Mouse (Mus musculus) MEL (cell line): ENCODE data around the gene Pdgfra. TPM values are rescaled to one million over a fixed set of nuclear protein-coding genes. Genes with fewer than 3 reads are reported as not detected.

Source experiments
- DNase-seq: peaks from one replicate; pipeline ENCODE4 v3.0.0; 2011; ENCODE audit warnings: low read depth, low spot score
- H3K27ac ChIP-seq: 2 replicates; pipeline ENCODE4 v1.5.1; 2012; ENCODE audit warnings: low read depth, mild to moderate bottlenecking, control low read depth, low read length, moderate library complexity; ENCODE audit not compliant: control insufficient read depth
- H3K27me3 ChIP-seq, 2 experiments: fragments of 150-350 bp in 1 of 2; sonication (generic) in 1 of 2; 2 replicates each; pipeline ENCODE4 v1.6.1; 2012; ENCODE audit warnings: low read length in 2 of 2, mild to moderate bottlenecking in 2 of 2, improper control_type of control experiment in 1 of 2, moderate library complexity in 1 of 2; ENCODE audit not compliant: insufficient read depth in 2 of 2, control insufficient read depth in 1 of 2
- H3K36me3 ChIP-seq, 2 experiments: 2 replicates each; pipeline ENCODE4 v1.6.1; 2012 to 2014; ENCODE audit warnings: low read length in 2 of 2, improper control_type of control experiment in 1 of 2, inconsistent platforms in 1 of 2, mild to moderate bottlenecking in 1 of 2; ENCODE audit not compliant: insufficient read depth in 2 of 2, control insufficient read depth in 1 of 2
- H3K4me1 ChIP-seq, 2 experiments: fragments of 150-350 bp in 1 of 2; sonication (generic) in 1 of 2; 2 replicates each; pipeline ENCODE4 v1.6.1; 2012; ENCODE audit warnings: low read length in 2 of 2, improper control_type of control experiment in 1 of 2, mild to moderate bottlenecking in 1 of 2; ENCODE audit not compliant: insufficient read depth in 2 of 2, control insufficient read depth in 1 of 2
- H3K4me3 ChIP-seq, 2 experiments: fragments of 150-350 bp in 1 of 2; sonication (generic) in 1 of 2; 2 replicates each; pipeline ENCODE4 v1.5.1; 2012; ENCODE audit warnings: low read depth in 2 of 2, low read length in 2 of 2, mild to moderate bottlenecking in 2 of 2, moderate library complexity in 2 of 2, control low read depth in 1 of 2, improper control_type of control experiment in 1 of 2; ENCODE audit not compliant: control insufficient read depth in 1 of 2, insufficient read depth in 1 of 2
- H3K79me2 ChIP-seq: 2 replicates; pipeline ENCODE4 v1.6.1; 2012; ENCODE audit warnings: mild to moderate bottlenecking, low read length, moderate library complexity; ENCODE audit not compliant: control insufficient read depth, poor library complexity, insufficient read depth
- H3K9ac ChIP-seq: 2 replicates; pipeline ENCODE4 v1.6.1; 2012; ENCODE audit warnings: low read depth, mild to moderate bottlenecking, control low read depth, low read length, moderate library complexity; ENCODE audit not compliant: control insufficient read depth, poor library complexity, severe bottlenecking
- H3K9me3 ChIP-seq: fragments of 150-350 bp; sonication (generic); replicated peaks from 2 replicates; pipeline ENCODE4 v1.6.1; 2012; ENCODE audit warnings: mild to moderate bottlenecking, low read length, improper control_type of control experiment, moderate library complexity; ENCODE audit not compliant: insufficient read depth
- BHLHE40 ChIP-seq: IDR thresholded peaks from 2 replicates; pipeline ENCODE4 v1.6.1; 2012; ENCODE audit warnings: low read depth, mild to moderate bottlenecking, inconsistent platforms, low read length, improper control_type of control experiment, borderline replicate concordance
- CHD1 ChIP-seq: IDR thresholded peaks from 2 replicates; pipeline ENCODE4 v1.6.1; 2012; ENCODE audit warnings: low read depth, mild to moderate bottlenecking, inconsistent platforms, low read length, improper control_type of control experiment
- CHD2 ChIP-seq: IDR thresholded peaks from 2 replicates; pipeline ENCODE4 v1.6.1; 2011; ENCODE audit warnings: low read length, improper control_type of control experiment
- CTCF ChIP-seq, 3 experiments: IDR thresholded peaks in 2 of 3; conservative IDR thresholded peaks in 1 of 3; 2 replicates each; pipeline ENCODE4 v1.5.1; 2011 to 2012; ENCODE audit warnings: low read length in 3 of 3, low read depth in 2 of 3, mild to moderate bottlenecking in 2 of 3, improper control_type of control experiment in 1 of 3, inconsistent platforms in 1 of 3, mixed read lengths in 1 of 3, moderate library complexity in 1 of 3; ENCODE audit not compliant: control insufficient read depth in 1 of 3, insufficient read depth in 1 of 3, poor library complexity in 1 of 3, severe bottlenecking in 1 of 3
- E2F4 ChIP-seq: IDR thresholded peaks from 2 replicates; pipeline ENCODE4 v1.6.1; 2011; ENCODE audit warnings: low read depth, low read length, improper control_type of control experiment, borderline replicate concordance
- ELF1 ChIP-seq: IDR thresholded peaks from 2 replicates; pipeline ENCODE4 v1.6.1; 2014; ENCODE audit warnings: low read depth, mild to moderate bottlenecking, inconsistent platforms, low read length, improper control_type of control experiment, moderate library complexity
- EP300 ChIP-seq, 2 experiments: IDR thresholded peaks; 2 replicates each; pipeline ENCODE4 v1.6.1; 2011; ENCODE audit warnings: improper control_type of control experiment in 2 of 2, low read length in 2 of 2, low read depth in 1 of 2, mild to moderate bottlenecking in 1 of 2
- ETS1 ChIP-seq: IDR thresholded peaks from 2 replicates; pipeline ENCODE4 v1.6.1; 2012; ENCODE audit warnings: low read depth, mild to moderate bottlenecking, inconsistent platforms, low read length, improper control_type of control experiment, moderate library complexity
- GABPA ChIP-seq: IDR thresholded peaks from 2 replicates; pipeline ENCODE4 v1.6.1; 2012; ENCODE audit warnings: low read depth, mild to moderate bottlenecking, inconsistent platforms, low read length, improper control_type of control experiment, moderate library complexity
- GATA1 ChIP-seq: IDR thresholded peaks from 2 replicates; pipeline ENCODE4 v1.6.1; 2011; ENCODE audit warnings: low read depth, low read length, improper control_type of control experiment
- MAX ChIP-seq: IDR thresholded peaks from 2 replicates; pipeline ENCODE4 v1.6.1; 2011; ENCODE audit warnings: low read length, improper control_type of control experiment
- MAZ ChIP-seq: IDR thresholded peaks from 2 replicates; pipeline ENCODE4 v1.6.1; 2012; ENCODE audit warnings: low read depth, mild to moderate bottlenecking, inconsistent platforms, low read length, improper control_type of control experiment
- MEF2A ChIP-seq: IDR thresholded peaks from 2 replicates; pipeline ENCODE4 v1.6.1; 2014; ENCODE audit warnings: low read depth, mild to moderate bottlenecking, inconsistent platforms, low read length, improper control_type of control experiment; ENCODE audit not compliant: poor library complexity, insufficient replicate concordance, severe bottlenecking; ENCODE audit errors: extremely low read depth
- MYC ChIP-seq: IDR thresholded peaks from 2 replicates; pipeline ENCODE4 v1.6.1; 2011; ENCODE audit warnings: low read depth, mild to moderate bottlenecking, low read length, improper control_type of control experiment, moderate library complexity
- NELFE ChIP-seq: IDR thresholded peaks from 2 replicates; pipeline ENCODE4 v1.6.1; 2011; ENCODE audit warnings: low read depth, low read length, improper control_type of control experiment
- NRF1 ChIP-seq: IDR thresholded peaks from 2 replicates; pipeline ENCODE4 v1.6.1; 2014; ENCODE audit warnings: low read depth, mild to moderate bottlenecking, inconsistent platforms, low read length, improper control_type of control experiment, moderate library complexity; ENCODE audit not compliant: poor library complexity, insufficient read depth, severe bottlenecking
- POLR2A ChIP-seq, 2 experiments: IDR thresholded peaks; 2 replicates each; pipeline ENCODE4 v1.6.1; 2011 to 2012; ENCODE audit warnings: low read length in 2 of 2, mild to moderate bottlenecking in 2 of 2, control low read depth in 1 of 2, improper control_type of control experiment in 1 of 2, low read depth in 1 of 2, moderate library complexity in 1 of 2; ENCODE audit not compliant: control insufficient read depth in 1 of 2, insufficient read depth in 1 of 2, poor library complexity in 1 of 2
- POLR2AphosphoS5 ChIP-seq: IDR thresholded peaks from 2 replicates; pipeline ENCODE4 v1.6.1; 2012; ENCODE audit warnings: low read depth, borderline replicate concordance, mild to moderate bottlenecking, inconsistent platforms, low read length, moderate library complexity, mixed read lengths
- RAD21 ChIP-seq: IDR thresholded peaks from 2 replicates; pipeline ENCODE4 v1.6.1; 2011; ENCODE audit warnings: mild to moderate bottlenecking, low read depth, low read length, improper control_type of control experiment
- SIN3A ChIP-seq: IDR thresholded peaks from 2 replicates; pipeline ENCODE4 v1.6.1; 2012; ENCODE audit warnings: low read length, improper control_type of control experiment, inconsistent platforms
- SMC3 ChIP-seq: IDR thresholded peaks from 2 replicates; pipeline ENCODE4 v1.6.1; 2011; ENCODE audit warnings: low read depth, low read length, improper control_type of control experiment
- TAL1 ChIP-seq: IDR thresholded peaks from 2 replicates; pipeline ENCODE4 v1.6.1; 2012; ENCODE audit warnings: mild to moderate bottlenecking, inconsistent platforms, low read length, moderate library complexity, mixed read lengths
- TBP ChIP-seq: IDR thresholded peaks from 2 replicates; pipeline ENCODE4 v1.8.0; 2011; ENCODE audit warnings: low read depth, low read length, improper control_type of control experiment
- UBTF ChIP-seq: IDR thresholded peaks from 2 replicates; pipeline ENCODE4 v1.6.1; 2012; ENCODE audit warnings: low read depth, mild to moderate bottlenecking, inconsistent platforms, low read length, improper control_type of control experiment, moderate library complexity, borderline replicate concordance; ENCODE audit not compliant: insufficient read depth
- USF2 ChIP-seq, 2 experiments: IDR thresholded peaks; 2 replicates each; pipeline ENCODE4 v1.6.1; 2011 to 2012; ENCODE audit warnings: improper control_type of control experiment in 2 of 2, low read length in 2 of 2, borderline replicate concordance in 1 of 2, inconsistent platforms in 1 of 2, low read depth in 1 of 2, mild to moderate bottlenecking in 1 of 2; ENCODE audit not compliant: insufficient read depth in 1 of 2
- ZC3H11A ChIP-seq: IDR thresholded peaks from 2 replicates; pipeline ENCODE4 v1.6.1; 2012; ENCODE audit warnings: low read depth, mild to moderate bottlenecking, inconsistent platforms, low read length, improper control_type of control experiment
- ZKSCAN1 ChIP-seq: IDR thresholded peaks from 2 replicates; pipeline ENCODE4 v1.6.1; 2012; ENCODE audit warnings: low read depth, mild to moderate bottlenecking, inconsistent platforms, low read length, improper control_type of control experiment, moderate library complexity
- ZMIZ1 ChIP-seq: IDR thresholded peaks from 2 replicates; pipeline ENCODE4 v1.6.1; 2012; ENCODE audit warnings: low read depth, mild to moderate bottlenecking, inconsistent platforms, low read length, improper control_type of control experiment, moderate library complexity
- ZNF384 ChIP-seq: IDR thresholded peaks from 2 replicates; pipeline ENCODE4 v1.6.1; 2012; ENCODE audit warnings: low read depth, mild to moderate bottlenecking, inconsistent platforms, low read length, improper control_type of control experiment
- polyA plus RNA-seq, 2 experiments: library from polyadenylated mRNA; stranded (reverse) in 1 of 2; unstranded in 1 of 2; fragments of >175 nt in 1 of 2; fragments of >200 nt in 1 of 2; gene quantifications; 2 replicates each; pipeline versions ENCODE4 v1.2.1 to v1.2.4; 2012; ENCODE audit warnings: low replicate concordance in 2 of 2, low read depth in 1 of 2; ENCODE audit not compliant: insufficient read length in 2 of 2, insufficient read depth in 1 of 2, missing spikeins in 1 of 2
- total RNA-seq: library from RNA; depleted of rRNA; stranded (reverse); fragments of 300-350 nt; gene quantifications from 2 replicates; pipeline ENCODE4 v1.2.3, GENCODE M21; 2012; rRNA removed

Gene Pdgfra
- not detected in 2 replicates for total RNA-seq
- under 1 TPM in 1 of 2 experiments, not detected in 1; 0.07 TPM for polyA plus RNA-seq

GRCm38 (mm10) chr5:75152021-75152425 lies at the start of gene Pdgfra:
Pdgfra (plus strand) TSS chr5:75152292.
- Histone ChIP-seq H3K9me3 (no peaks in the 10 kb centered on the region), H3K4me3 (no peak within 1 kb of the TSS), H3K27me3 (no peaks in the 10 kb centered on the region; a peak in 1 of 4 replicates), H3K4me1 (no peaks in the 10 kb centered on the region), H3K36me3 (no peaks in the 10 kb centered on the region), H3K9ac (no peak within 1 kb of the TSS), H3K27ac (no peak within 1 kb of the TSS), H3K79me2 (no peaks in the 10 kb centered on the region)
- no peak for DNase-seq
- TF ChIP-seq SIN3A (no peak), E2F4 (no peak), ZNF384 (no peak), RAD21 (no peak), TAL1 (no peak), ZMIZ1 (no peak), MAX (no peak), UBTF (no peak), GABPA (no peak), ETS1 (no peak), POLR2AphosphoS5 (no peak), CHD1 (no peak), ZC3H11A (no peak), MEF2A (no peak), BHLHE40 (no peak), NELFE (no peak), POLR2A (IDR thresholded peaks at IDR 0.05; ENCODE audit: control insufficient read depth in 1 of 2, insufficient read depth in 1 of 2, low read depth in 1 of 2, low read length in 2 of 2, poor library complexity in 1 of 2) (no peak), ZKSCAN1 (no peak), ELF1 (no peak)

GRCm38 (mm10) chr5:75106511-75106910 lies 45.6 kb upstream of the Pdgfra start:
- H3K9ac ChIP-seq: no peak overlapping the region
- DNase-seq: no peak
- peaks cover 5 to 9% of the 10 kb centered on the region in 2 experiments for H3K27me3 ChIP-seq
- no peak for TF ChIP-seq MEF2A
- TF ChIP-seq GATA1: no peak
- no peak for TF ChIP-seq MYC
- TF ChIP-seq MAZ: no peak
- TF ChIP-seq CHD2: no peak
- TF ChIP-seq NRF1: no peak
- TF ChIP-seq SMC3: no peak
- no peak for TF ChIP-seq EP300 (IDR thresholded peaks at IDR 0.05; ENCODE audit: low read depth in 1 of 2, low read length in 2 of 2)
- no peak for TF ChIP-seq USF2 (IDR thresholded peaks at IDR 0.05; ENCODE audit: borderline replicate concordance in 1 of 2, insufficient read depth in 1 of 2, low read depth in 1 of 2, low read length in 2 of 2)
- no peak for TF ChIP-seq GABPA
- no peak for TF ChIP-seq CTCF (IDR thresholded peaks at IDR 0.05 in 2 of 3, conservative IDR thresholded peaks at IDR 0.05 in 1 of 3; ENCODE audit: control insufficient read depth in 1 of 3, insufficient read depth in 1 of 3, low read depth in 2 of 3, low read length in 3 of 3, poor library complexity in 1 of 3, severe bottlenecking in 1 of 3)
- no peak for TF ChIP-seq UBTF
- TF ChIP-seq TBP: no peak
- H3K36me3 ChIP-seq: no peaks in the 10 kb centered on the region
- no peaks in the 10 kb centered on the region for H3K79me2 ChIP-seq
- no peak overlapping the region for H3K4me3 ChIP-seq
- H3K9me3 ChIP-seq: no peaks in the 10 kb centered on the region
- H3K27ac ChIP-seq: no peak overlapping the region
- H3K4me1 ChIP-seq: no peaks in the 10 kb centered on the region
